Mouse (Mus musculus) megakaryocyte, embryonic 14.5 days (primary cell): ENCODE results near the gene Hpse2.

ENCODE experiments used
- FLI1 ChIP-seq: IDR thresholded peaks from 2 replicates; pipeline ENCODE4 v1.6.1; 2012; ENCODE audit warnings: low read length, inconsistent platforms, mixed read lengths
- GATA1 ChIP-seq: IDR thresholded peaks from 3 replicates; pipeline ENCODE4 v1.6.1; 2012; ENCODE audit warnings: mixed read lengths, low read length, inconsistent platforms, borderline replicate concordance

DNA sequence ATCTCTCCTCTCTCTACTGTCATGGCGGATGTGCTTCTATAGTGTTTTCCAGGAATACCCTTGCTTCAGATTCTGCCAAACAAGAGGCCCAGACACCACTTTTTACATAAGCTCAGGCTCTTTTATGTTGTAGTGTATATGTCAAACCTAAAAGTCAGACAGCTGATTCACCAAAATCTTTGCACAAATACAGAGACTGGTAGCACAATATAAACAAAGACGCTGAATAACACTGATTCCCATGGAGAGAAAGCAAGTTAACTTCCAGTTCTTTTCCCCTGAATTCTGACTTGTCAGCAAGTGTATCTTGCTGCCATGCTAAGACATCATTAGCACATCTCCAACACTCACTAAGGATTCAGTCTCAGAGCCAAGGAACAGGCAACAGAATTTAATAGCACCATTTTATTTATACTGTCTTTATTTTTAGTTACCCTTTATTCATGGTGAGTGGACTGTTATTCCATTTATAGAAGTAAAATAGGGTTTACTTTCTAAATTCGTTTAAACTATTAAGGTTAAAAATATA lies 212.7 kb downstream of the Hpse2 start:
- TF ChIP-seq GATA1 (no peak), FLI1 (no peak)
